Mouse (Mus musculus): ENCODE results near the gene Ctu2. TPM values are rescaled to one million over a fixed set of nuclear protein-coding genes. Genes with fewer than 3 reads are reported as not detected.

Gene Ctu2
- 27.4 TPM for polyA plus RNA-seq (2021)

- DNase-seq (ENCODE audit: low read depth, low spot score) (peak; percentile 33), ATAC-seq (peak; percentile 49)
- CTCF ChIA-PET = interaction anchor here (0.7 to 1.3 kb wide), 2 partner anchors 14 to 35 kb away, joined by 3 read pairs; no protein-coding TSS in a partner anchor
- H3K27me3 ChIP-seq = no peaks in the 10 kb centered on the region
- POLR2A ChIA-PET = interaction anchor here (0.8 to 2.3 kb wide), 4 partner anchors 11 to 43 kb away, joined by 3 to 10 read pairs (median 4); partner anchors contain the start of gene Cyba
- in situ Hi-C loops (cut with MboI; ENCODE audit: low pct_unique_long_range_greater_than_20kb) = no loop called here
- TF ChIP-seq CTCF (IDR thresholded peaks at IDR 0.05) = no peak
These were observed at the start of gene Ctu2, which contains the start of gene Rnf166 for GRCm38 (mm10) chr8:122475580-122476320. TSS of gene Ctu2 (plus strand) at chr8:122476143. TSS of gene Rnf166 (minus strand) at chr8:122476064.

GRCm38 (mm10) chr8:122426145-122426544 lies 49.8 kb upstream of the Ctu2 start:
- in situ Hi-C loops (cut with MboI; ENCODE audit: low pct_unique_long_range_greater_than_20kb) = no loop called here
- TF ChIP-seq CTCF (IDR thresholded peaks at IDR 0.05) = no peak
- no peak for DNase-seq (ENCODE audit: low read depth, low spot score)
- CTCF ChIA-PET = interaction anchor here (1.9 kb wide), 1 partner anchor 17 kb away, joined by 6 read pairs; the partner anchor contains the start of gene Mvd
- H3K27me3 ChIP-seq = no peaks in the 10 kb centered on the region
- ATAC-seq = no peak
- POLR2A ChIA-PET = no interaction called here

- CTCF ChIA-PET = no interaction called here
- TF ChIP-seq CTCF (IDR thresholded peaks at IDR 0.05) = no peak
- in situ Hi-C loops (cut with MboI; ENCODE audit: low pct_unique_long_range_greater_than_20kb) = no loop called here
- POLR2A ChIA-PET = interaction anchor here (1.0 kb wide), 1 partner anchor 16 kb away, joined by 3 read pairs; no protein-coding TSS in a partner anchor
- H3K27me3 ChIP-seq = no peaks in the 10 kb centered on the region
- ATAC-seq = no peak
- no peak for DNase-seq (ENCODE audit: low read depth, low spot score)
These were observed 48.3 kb upstream of the Ctu2 start for GRCm38 (mm10) chr8:122427607-122428006.

GRCm38 (mm10) chr8:122428163-122428562 lies 47.8 kb upstream of the Ctu2 start:
- ChIA-PET POLR2A (interaction anchor here (1.0 kb wide), 1 partner anchor 16 kb away, joined by 3 read pairs; no protein-coding TSS in a partner anchor), CTCF (no interaction called here)
- in situ Hi-C loops (cut with MboI; ENCODE audit: low pct_unique_long_range_greater_than_20kb) = no loop called here
- no peak for TF ChIP-seq CTCF (IDR thresholded peaks at IDR 0.05)
- DNase-seq (ENCODE audit: low read depth, low spot score) (no peak), ATAC-seq (no peak)
- no peaks in the 10 kb centered on the region for H3K27me3 ChIP-seq

GRCm38 (mm10) chr8:122430058-122430636 lies 45.8 kb upstream of the Ctu2 start:
- POLR2A ChIA-PET = interaction anchor here (1.6 kb wide), 1 partner anchor 17 kb away, joined by 3 read pairs; no protein-coding TSS in a partner anchor
- CTCF ChIA-PET = no interaction called here

GRCm38 (mm10) chr8:122430646-122431045 lies 45.3 kb upstream of the Ctu2 start:
- DNase-seq (ENCODE audit: low read depth, low spot score) (no peak), ATAC-seq (no peak)
- ChIA-PET POLR2A (interaction anchor here (1.6 kb wide), 1 partner anchor 18 kb away, joined by 3 read pairs; no protein-coding TSS in a partner anchor), CTCF (no interaction called here)
- TF ChIP-seq CTCF (IDR thresholded peaks at IDR 0.05) = no peak
- in situ Hi-C loops (cut with MboI; ENCODE audit: low pct_unique_long_range_greater_than_20kb) = no loop called here
- no peaks in the 10 kb centered on the region for H3K27me3 ChIP-seq

More at GRCm38 (mm10) chr8:122430058-122430636, 45.8 kb upstream of the Ctu2 start:
- in situ Hi-C loops (cut with MboI; ENCODE audit: low pct_unique_long_range_greater_than_20kb) = no loop called here
- H3K27me3 ChIP-seq = no peaks in the 10 kb centered on the region
- ATAC-seq = no peak
- no peak for DNase-seq (ENCODE audit: low read depth, low spot score)
- TF ChIP-seq CTCF (IDR thresholded peaks at IDR 0.05) = no peak

GRCm38 (mm10) chr8:122431694-122432442 lies 44.1 kb upstream of the Ctu2 start:
- TF ChIP-seq CTCF (IDR thresholded peaks at IDR 0.05) = no peak
- DNase-seq (ENCODE audit: low read depth, low spot score) (no peak), ATAC-seq (peak; percentile 28)
- ChIA-PET POLR2A (interaction anchor here (1.4 to 2.7 kb wide), 3 partner anchors 10 to 43 kb away, joined by 3 to 11 read pairs (median 7); partner anchors contain the start of genes Il17c and Mvd), CTCF (interaction anchor here (1.8 kb wide), 1 partner anchor 11 kb away, joined by 4 read pairs; the partner anchor contains the start of gene Mvd)
- no peaks in the 10 kb centered on the region for H3K27me3 ChIP-seq
- in situ Hi-C loops (cut with MboI; ENCODE audit: low pct_unique_long_range_greater_than_20kb) = no loop called here

GRCm38 (mm10) chr8:122432443-122433268 lies 43.3 kb upstream of the Ctu2 start, which contains the start of gene Cyba:
TSS of gene Cyba (minus strand) at chr8:122432930.
- peak; percentile 70 for ATAC-seq
- no peaks in the 10 kb centered on the region for H3K27me3 ChIP-seq
- ChIA-PET POLR2A (interaction anchor here (1.1 to 2.7 kb wide), 4 partner anchors 10 to 144 kb away, joined by 3 to 11 read pairs (median 6); partner anchors contain the start of genes Aprt, Il17c and Mvd), CTCF (interaction anchor here (1.8 kb wide), 1 partner anchor 11 kb away, joined by 4 read pairs; the partner anchor contains the start of gene Mvd)
- DNase-seq (ENCODE audit: low read depth, low spot score) = no peak
- in situ Hi-C loops (cut with MboI; ENCODE audit: low pct_unique_long_range_greater_than_20kb) = no loop called here
- no peak for TF ChIP-seq CTCF (IDR thresholded peaks at IDR 0.05)

- no peak for TF ChIP-seq CTCF (IDR thresholded peaks at IDR 0.05)
- ChIA-PET POLR2A (interaction anchor here (1.1 to 2.7 kb wide), 3 partner anchors 9 to 143 kb away, joined by 3 to 11 read pairs (median 4); partner anchors contain the start of genes Aprt and Mvd), CTCF (interaction anchor here (1.8 kb wide), 1 partner anchor 10 kb away, joined by 4 read pairs; the partner anchor contains the start of gene Mvd)
- H3K27me3 ChIP-seq = no peaks in the 10 kb centered on the region
- no peak for ATAC-seq
- in situ Hi-C loops (cut with MboI; ENCODE audit: low pct_unique_long_range_greater_than_20kb) = no loop called here
- DNase-seq (ENCODE audit: low read depth, low spot score) = no peak
These were observed 42.6 kb upstream of the Ctu2 start for GRCm38 (mm10) chr8:122433269-122433905.
